Mouse (Mus musculus): Measurements from ENCODE around the gene Luzp2.
"Not testable (repeated sequence)": the region's sequence is repeated elsewhere in the genome, so short reads cannot be mapped to it uniquely, and the experiment has no call there.

The Luzp2 gene

DNA sequence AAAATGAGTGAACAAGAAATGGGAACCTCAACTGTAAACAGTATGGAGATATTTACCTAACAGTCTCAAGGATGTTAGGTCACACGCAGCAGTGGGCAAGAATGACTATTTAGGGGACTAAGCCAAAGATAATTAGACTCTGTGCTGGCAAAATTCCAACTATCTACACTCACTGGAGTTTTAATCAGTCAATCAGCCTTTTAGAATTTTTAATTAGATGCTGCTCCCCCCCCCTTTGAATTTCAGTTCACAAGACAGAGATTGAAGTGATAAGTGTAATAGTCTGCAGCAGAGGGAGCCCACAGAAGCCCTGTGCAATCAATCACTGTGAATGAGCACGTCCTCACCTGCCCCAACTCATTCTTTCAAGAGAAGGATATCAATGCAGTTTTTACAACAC lies 165.1 kb downstream of the Luzp2 start:
- no peak for DNase-seq (ENCODE audit: low read depth)

DNA sequence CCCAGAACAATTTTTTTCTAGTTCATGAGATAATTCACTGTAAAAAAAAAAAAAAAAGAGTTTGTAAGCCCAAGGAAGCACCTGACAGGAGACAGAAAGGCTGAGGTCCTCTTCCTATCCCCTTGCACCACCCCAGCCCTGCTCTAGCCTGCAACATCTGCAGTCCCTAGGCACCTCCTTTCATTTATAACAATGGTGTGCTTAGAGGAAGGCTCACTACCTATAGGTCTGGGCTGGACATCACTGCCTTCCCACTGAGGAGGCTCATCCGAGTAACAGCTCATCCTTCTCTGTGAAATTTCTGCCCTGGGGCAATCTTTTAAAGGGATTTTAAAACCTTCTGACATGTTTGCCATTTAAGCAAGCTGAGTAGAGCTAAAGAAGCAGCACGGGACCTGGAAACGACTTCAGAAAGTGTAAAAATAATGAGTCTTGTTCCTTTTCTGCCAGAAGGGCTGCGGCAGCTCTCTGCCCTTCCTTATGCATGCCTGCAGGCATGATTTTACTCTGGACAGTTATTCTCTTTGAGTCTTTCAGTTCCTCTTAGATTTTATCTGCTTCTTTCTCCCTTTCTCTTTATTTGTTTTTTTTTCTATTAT lies 174.0 kb downstream of the Luzp2 start:
- DNase-seq (ENCODE audit: low read depth) = no peak

DNA sequence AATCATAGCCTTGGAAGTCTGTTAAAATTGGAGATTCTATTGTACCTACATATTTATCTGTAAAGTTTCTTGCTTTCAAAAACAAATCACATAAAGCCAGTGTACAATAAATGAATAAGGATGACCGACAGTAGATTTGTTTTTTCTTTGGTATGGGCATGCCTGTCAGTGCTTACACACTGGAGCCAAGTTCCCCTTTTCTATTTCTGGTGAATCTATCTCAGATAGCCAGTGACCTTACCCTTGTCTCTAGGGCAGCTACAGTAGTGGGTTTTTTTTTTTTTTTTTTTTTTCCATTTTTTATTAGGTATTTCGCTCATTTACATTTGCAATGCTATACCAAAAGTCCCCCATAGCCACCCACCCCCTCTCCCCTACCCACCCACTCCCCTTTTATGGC lies 298.6 kb downstream of the Luzp2 start:
- DNase-seq (ENCODE audit: low read depth) = not testable (repeated sequence)

DNA sequence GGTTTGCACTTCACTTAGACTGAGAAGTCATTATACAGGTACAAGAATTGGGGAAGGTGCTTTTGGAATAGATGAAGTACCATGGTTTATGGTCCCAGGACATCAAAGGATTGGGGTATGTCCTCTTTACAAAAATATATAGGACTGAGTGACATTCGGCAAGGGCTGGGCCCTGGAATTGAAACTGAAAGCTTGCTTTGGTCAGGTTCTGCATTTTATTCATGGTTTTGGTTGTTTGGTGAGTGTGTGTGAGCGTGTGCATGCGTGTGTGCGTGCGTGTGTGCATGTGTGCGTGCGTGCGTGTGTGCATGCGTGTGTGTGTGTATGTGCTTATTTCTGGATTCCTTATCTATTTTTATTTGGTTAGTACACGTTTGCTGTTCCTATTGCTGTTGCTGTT lies 353.6 kb downstream of the Luzp2 start:
- DNase-seq (ENCODE audit: low read depth) = no peak

DNA sequence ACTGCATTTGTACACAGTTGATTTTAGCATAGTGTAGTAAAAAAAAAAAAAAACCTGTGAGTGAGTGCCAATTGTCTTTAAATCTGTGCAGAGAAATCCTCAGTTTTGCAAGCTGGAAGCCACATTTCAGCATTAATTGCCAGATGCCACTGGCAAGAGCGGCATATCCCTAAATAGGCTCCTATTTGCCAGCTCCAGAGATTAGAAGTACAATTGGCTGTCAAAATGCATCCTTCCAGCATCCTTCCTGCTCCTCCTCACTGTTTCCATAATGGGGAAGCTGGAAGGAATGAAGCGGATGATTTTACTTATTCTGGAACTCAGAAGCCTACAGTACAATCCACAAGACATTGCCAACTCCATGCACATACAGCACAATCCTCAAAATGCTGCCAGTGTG lies 354.2 kb downstream of the Luzp2 start:
- DNase-seq (ENCODE audit: low read depth) = no peak

DNA sequence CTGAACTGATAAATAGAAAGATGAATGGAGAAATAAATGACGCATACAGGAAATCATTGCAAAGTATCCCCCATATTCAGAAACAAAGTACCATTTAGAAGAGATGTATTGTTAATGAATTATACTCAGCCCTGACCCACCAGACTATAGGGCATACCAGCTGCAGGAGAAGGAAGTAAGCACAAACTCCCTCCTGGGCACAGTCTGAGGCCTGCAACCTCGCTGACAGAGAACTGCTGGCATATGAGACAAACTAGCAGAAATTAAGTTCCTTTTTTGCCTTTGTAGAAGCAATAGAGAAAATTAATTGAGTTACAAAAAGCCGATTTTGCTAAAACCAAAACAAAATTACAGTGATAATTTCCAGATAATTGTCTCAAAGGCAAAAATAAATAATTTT lies 355.4 kb downstream of the Luzp2 start:
- DNase-seq (ENCODE audit: low read depth) = no peak

DNA sequence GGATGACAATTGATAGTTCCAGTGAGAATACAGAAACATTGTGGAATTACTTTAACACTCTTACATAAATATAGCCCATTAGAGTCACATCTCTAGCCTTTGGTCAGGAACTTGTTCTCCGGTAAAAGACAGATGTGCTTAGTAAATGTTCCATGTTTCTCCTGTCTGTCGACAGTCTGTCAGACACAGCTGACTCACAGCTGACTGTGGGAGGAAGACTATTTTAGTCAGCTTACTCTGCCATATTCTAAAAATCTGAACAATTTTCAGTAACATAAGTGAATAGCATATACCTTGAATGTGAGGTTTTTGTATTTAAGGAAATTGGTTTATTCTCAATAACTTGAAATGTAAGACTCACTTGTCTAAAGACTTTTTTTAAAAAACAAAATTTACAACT lies 363.5 kb downstream of the Luzp2 start:
- no peak for DNase-seq (ENCODE audit: low read depth)

DNA sequence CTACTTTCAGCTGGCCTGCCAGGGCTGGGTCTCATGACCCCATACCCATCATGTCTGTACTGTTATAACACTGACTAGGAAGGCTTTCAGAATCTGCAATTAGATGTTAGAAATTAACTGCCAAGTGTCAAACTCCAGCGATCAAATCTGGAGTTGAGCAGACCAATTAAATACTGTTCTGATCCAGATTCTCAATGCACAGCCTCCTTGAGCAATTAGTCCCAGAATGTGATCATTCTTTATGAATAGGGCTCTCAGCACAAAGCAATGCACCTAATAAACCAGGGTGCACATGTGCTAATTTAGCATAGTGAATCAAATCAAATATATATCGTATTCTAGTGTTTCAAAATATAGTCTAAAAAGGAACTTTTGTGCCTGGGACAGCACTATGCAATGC lies 387.7 kb downstream of the Luzp2 start:
- DNase-seq (ENCODE audit: low read depth) = no peak

DNA sequence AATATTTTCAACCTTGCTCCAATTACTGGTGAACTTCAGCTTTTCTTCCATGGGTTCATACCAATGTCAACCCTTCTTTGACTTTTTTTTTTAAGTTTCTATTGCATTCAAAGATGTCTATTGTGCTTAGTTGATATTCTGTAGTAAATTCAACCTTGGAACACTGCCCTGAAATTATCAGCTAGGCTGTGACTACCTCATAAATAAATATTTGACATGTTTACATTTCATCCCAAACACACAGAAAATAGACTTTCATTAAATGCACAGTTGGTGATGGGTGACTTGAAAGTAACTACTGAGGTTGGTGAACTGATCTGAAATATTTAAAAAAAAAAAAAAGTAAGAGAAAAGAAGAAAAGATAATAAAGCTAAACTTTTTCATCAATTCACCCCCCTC lies 394.1 kb downstream of the Luzp2 start:
- no peak for DNase-seq (ENCODE audit: low read depth)

All from c-Kit-positive CD71-positive TER-119-negative erythroid progenitor cells, embryonic 14.5 days (primary cell).